Mouse (Mus musculus): ENCODE data around the gene Mrps12. TPM values are rescaled to one million over a fixed set of nuclear protein-coding genes. Genes with fewer than 3 reads are reported as not detected.

Mrps12 gene
- polyA plus RNA-seq, 1 experiment from 2014 or later = 116 TPM

DNA sequence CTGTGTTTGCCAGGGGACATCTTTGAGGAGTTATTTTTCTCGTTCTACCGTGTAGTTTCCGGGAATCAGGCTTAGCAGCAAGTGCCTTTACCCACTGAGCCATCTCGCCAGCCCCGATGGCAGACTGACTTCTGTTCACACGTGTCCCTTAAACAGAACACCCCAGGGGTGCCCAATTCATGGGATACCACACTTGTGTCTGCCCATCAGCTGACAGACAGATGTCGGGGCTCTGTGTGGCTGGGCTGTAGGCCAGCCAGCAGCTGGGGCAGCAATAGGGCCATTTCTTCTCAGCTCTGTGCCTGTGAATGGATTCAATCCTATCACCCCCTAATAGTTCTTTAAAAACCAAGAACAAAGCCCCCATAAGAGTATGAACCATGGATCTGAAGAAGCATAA lies 33.5 kb upstream of the Mrps12 start:
- H3K27ac ChIP-seq (ENCODE audit: poor library complexity, severe bottlenecking) = no peak overlapping the region
- WGBS = 88% methylated on average over 7 of the region's 7 CpGs
- H3K9me3 ChIP-seq (replicated peaks) = no peaks in the 10 kb centered on the region
- no peak for ATAC-seq (ENCODE audit: insufficient number of reproducible peaks, low FRiP score)
- no peak overlapping the region for H3K9ac ChIP-seq
- H3K4me2 ChIP-seq = no peak overlapping the region
- H3K27me3 ChIP-seq (replicated peaks) = no peaks in the 10 kb centered on the region
- peaks cover 14% of the 10 kb centered on the region; the same call in 1 of the 2 replicates for H3K36me3 ChIP-seq
- H3K4me3 ChIP-seq = no peak overlapping the region
- H3K4me1 ChIP-seq (replicated peaks) = peaks cover 4% of the 10 kb centered on the region

DNA sequence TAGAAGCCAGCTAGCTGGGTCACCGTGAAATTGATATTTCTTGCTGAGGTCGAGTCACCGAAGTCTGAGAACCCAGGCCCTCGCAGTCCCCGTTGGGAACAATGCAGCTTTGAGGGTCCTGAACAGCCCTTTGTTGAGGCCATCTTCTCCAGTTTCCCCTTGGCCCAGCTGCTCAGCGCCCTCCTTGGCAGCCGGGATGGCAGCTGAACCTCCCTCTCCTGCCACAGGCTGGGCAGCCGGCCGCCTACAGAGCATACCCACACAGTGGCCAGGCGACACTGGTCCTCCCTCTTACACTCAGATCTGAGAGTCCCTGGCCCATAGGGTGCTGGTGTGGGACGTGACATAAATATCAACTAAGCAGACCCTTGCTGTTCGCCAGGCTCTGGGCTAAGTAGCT lies 32.5 kb upstream of the Mrps12 start:
- peaks cover 3% of the 10 kb centered on the region; the same call in 1 of the 2 replicates for H3K4me1 ChIP-seq (replicated peaks)
- no peak overlapping the region for H3K27ac ChIP-seq (ENCODE audit: poor library complexity, severe bottlenecking)
- H3K9me3 ChIP-seq (replicated peaks) = no peaks in the 10 kb centered on the region
- no peak overlapping the region for H3K9ac ChIP-seq
- no peak overlapping the region for H3K4me2 ChIP-seq
- H3K4me3 ChIP-seq = no peak overlapping the region
- H3K27me3 ChIP-seq (replicated peaks) = no peaks in the 10 kb centered on the region
- WGBS = 73% methylated on average over 12 of the region's 12 CpGs
- H3K36me3 ChIP-seq = peaks cover 14% of the 10 kb centered on the region; the same call in 1 of the 2 replicates
- no peak for ATAC-seq (ENCODE audit: insufficient number of reproducible peaks, low FRiP score)

DNA sequence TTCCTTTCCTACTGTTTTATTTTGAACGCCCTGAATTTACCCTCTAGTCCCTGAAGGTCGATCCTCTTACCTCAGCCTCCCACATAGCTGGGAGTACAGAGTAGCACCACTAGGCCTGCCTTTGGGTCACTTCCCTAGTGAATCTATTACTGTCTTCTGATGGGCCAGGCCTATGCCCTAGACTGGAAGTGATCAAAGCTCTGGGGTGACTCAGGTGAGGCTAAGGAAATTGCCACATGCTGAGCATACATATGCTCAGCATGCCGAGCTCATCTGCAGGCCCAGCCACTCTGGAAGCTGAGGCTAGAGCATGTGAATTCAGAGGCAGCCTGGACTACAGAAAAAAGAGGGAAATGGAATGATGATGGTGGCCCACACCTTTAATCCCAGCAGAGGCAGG lies 31.5 kb upstream of the Mrps12 start:
- no peaks in the 10 kb centered on the region for H3K9me3 ChIP-seq (replicated peaks)
- no peaks in the 10 kb centered on the region for H3K27me3 ChIP-seq (replicated peaks)
- 0 out of 2 replicates have a peak, but pooled peaks cover 10% of the 10 kb centered on the region for H3K36me3 ChIP-seq
- no peak for ATAC-seq (ENCODE audit: insufficient number of reproducible peaks, low FRiP score)
- H3K4me3 ChIP-seq = no peak overlapping the region
- no peak overlapping the region for H3K27ac ChIP-seq (ENCODE audit: poor library complexity, severe bottlenecking)
- H3K4me1 ChIP-seq (replicated peaks) = peaks cover 3% of the 10 kb centered on the region; the same call in 1 of the 2 replicates
- no peak overlapping the region for H3K9ac ChIP-seq
- H3K4me2 ChIP-seq = no peak overlapping the region
- WGBS = 64% methylated on average over 3 of the region's 3 CpGs

DNA sequence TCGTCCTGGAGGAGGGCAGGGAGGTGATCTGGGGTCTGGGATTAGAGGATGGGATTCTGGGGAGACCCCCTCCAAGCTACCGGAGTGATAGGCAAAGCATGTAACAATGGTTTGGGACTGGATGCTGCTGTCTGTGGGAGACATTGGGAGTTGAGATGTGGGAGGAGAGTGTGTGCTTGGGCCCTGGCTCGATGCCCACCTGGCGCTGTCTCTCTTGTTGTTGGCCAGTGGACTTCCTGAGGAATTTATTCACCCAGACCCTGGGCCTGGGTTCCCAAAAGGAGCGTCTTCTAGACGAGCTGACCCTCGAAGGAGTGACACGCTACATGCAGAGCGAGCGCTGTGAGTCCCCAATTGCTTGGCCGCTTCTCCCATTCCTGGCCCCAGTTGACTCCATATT lies 30.2 kb upstream of the Mrps12 start:
- Histone ChIP-seq H3K27me3 (replicated peaks) (no peaks in the 10 kb centered on the region), H3K9ac (no peak overlapping the region), H3K4me3 (no peak overlapping the region), H3K36me3 (0 out of 2 replicates have a peak, but pooled peaks cover 10% of the 10 kb centered on the region), H3K4me1 (replicated peaks) (peaks cover 11% of the 10 kb centered on the region), H3K9me3 (replicated peaks) (no peaks in the 10 kb centered on the region), H3K27ac (ENCODE audit: poor library complexity, severe bottlenecking) (no peak overlapping the region), H3K4me2 (no peak overlapping the region)
- whole genome bisulfite sequencing = 90% methylated on average over 11 of the region's 11 CpGs
- no peak for ATAC-seq (ENCODE audit: insufficient number of reproducible peaks, low FRiP score)

DNA sequence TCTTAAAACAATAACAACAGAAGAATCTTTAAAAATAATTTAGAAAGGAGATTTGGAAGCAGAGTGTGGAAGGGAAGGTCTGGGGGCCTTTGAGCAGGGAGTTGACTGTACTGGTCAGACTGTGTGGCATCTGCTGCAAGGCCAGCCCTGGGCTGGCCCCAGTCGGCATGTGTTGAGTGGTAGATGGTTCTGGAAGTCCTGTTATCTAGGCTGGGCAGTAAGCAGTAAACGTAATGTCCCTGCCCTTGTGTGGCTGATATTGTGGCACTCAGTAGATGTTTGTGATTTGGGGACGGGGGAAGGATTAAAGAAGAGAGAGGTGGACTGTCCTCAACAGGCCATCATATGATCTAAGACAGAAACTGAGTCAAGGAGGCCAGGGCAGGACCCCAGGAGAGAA lies 28.7 kb upstream of the Mrps12 start:
- Histone ChIP-seq H3K27me3 (replicated peaks) (no peaks in the 10 kb centered on the region), H3K27ac (ENCODE audit: poor library complexity, severe bottlenecking) (no peak overlapping the region), H3K4me2 (no peak overlapping the region), H3K4me3 (no peak overlapping the region), H3K9me3 (replicated peaks) (no peaks in the 10 kb centered on the region), H3K4me1 (replicated peaks) (peaks cover 17% of the 10 kb centered on the region), H3K36me3 (0 out of 2 replicates have a peak, but pooled peaks cover 8% of the 10 kb centered on the region), H3K9ac (no peak overlapping the region)
- ATAC-seq (ENCODE audit: insufficient number of reproducible peaks, low FRiP score) = no peak
- WGBS = 72% methylated on average over 3 of the region's 3 CpGs

DNA sequence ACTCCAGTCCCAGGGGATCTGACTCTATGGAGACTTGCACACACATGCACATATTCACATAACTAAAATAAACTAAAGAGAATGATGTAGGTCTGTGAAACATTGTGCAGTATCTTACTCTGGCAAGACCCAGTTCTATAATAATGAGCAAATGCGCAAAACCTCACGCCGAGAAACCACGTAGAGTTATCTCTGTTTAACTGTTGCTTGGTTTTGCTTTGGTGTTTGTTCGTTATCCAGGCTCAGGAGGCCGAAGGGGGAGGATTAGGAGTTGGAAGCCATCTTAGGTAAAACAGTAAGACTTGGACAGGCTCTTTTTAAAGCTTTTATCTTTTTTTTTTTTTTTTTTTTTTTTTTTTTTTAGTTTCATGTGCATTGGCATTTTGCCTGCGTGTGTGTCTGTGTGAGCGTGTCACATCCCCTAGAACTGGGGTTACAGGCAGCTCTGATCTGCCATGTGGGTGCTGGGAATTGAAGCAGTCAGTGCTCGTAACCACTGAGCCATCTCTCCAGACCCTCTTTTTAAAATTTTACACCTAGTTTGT lies 27.9 kb upstream of the Mrps12 start:
- no peak for ATAC-seq (ENCODE audit: insufficient number of reproducible peaks, low FRiP score)
- Histone ChIP-seq H3K36me3 (0 out of 2 replicates have a peak, but pooled peaks cover 4% of the 10 kb centered on the region), H3K9me3 (replicated peaks) (no peaks in the 10 kb centered on the region), H3K4me2 (no peak overlapping the region), H3K27ac (ENCODE audit: poor library complexity, severe bottlenecking) (no peak overlapping the region), H3K4me1 (replicated peaks) (peaks cover 24% of the 10 kb centered on the region), H3K27me3 (replicated peaks) (no peaks in the 10 kb centered on the region), H3K4me3 (no peak overlapping the region), H3K9ac (no peak overlapping the region)
- 90% methylated on average over 9 of the region's 9 CpGs for WGBS

DNA sequence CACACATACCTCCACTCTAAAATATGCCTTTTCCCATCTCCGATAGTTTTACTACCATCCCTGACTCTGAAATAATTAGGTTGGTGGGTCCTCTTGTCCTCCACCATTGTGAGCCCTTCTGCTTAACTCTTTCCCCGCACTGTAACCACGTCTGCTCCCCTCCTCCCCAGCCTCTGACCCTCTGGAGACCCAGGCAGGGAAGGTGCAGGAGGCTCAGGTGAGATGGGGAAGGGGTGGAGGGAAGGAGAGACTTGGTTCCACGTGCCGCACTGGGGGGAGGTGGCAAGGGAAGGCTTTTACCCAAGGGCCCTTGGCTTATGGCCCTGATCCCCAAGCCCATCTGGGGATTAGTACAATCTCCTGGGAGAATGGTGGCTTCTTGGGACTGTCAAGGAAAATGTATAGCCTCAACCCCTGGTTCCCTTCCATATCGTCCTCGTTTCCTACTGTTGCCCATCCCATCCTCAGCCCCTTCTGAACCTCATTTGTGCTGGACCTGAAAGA lies 25.9 kb upstream of the Mrps12 start, which contains the start of gene Nfkbib:
Gene Nfkbib, minus strand, starts transcription at position 51 of the 504 bp plus-strand sequence.
- ATAC-seq (ENCODE audit: insufficient number of reproducible peaks, low FRiP score) = no peak
- no peaks in the 10 kb centered on the region for H3K9me3 ChIP-seq (replicated peaks)
- peaks cover 6% of the 10 kb centered on the region; the same call in 1 of the 2 replicates for H3K36me3 ChIP-seq
- 68% methylated on average over 7 of the region's 7 CpGs for WGBS
- peaks cover 21% of the 10 kb centered on the region for H3K4me1 ChIP-seq (replicated peaks)
- H3K9ac ChIP-seq = peak within 1 kb of the TSS; percentile 80
- H3K27me3 ChIP-seq (replicated peaks) = no peaks in the 10 kb centered on the region
- peak within 1 kb of the TSS; percentile 79 for H3K4me3 ChIP-seq
- H3K27ac ChIP-seq (ENCODE audit: poor library complexity, severe bottlenecking) = no peak within 1 kb of the TSS
- H3K4me2 ChIP-seq = peak within 1 kb of the TSS; percentile 71

DNA sequence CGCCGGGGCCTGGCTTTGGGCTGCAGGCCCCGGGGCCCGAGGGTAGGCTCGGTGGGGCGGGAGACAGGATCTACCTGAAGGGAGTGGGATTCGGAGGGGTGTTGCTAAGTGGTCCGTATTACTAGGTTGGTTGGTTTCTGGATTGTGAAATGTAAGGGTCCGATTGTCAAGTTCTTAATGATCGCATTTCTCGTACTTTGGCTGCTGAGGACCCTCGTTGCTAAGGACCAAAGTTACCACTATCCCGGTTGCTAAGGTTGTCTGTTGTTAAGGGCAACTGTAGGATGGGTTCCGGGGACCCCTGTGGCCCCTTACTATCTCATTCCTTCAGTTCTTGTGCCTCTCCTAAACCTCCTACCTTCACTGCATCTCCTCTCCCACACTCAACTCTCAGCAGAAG lies 25.3 kb upstream of the Mrps12 start:
- no peak overlapping the region for H3K27ac ChIP-seq (ENCODE audit: poor library complexity, severe bottlenecking)
- no peak for ATAC-seq (ENCODE audit: insufficient number of reproducible peaks, low FRiP score)
- no peaks in the 10 kb centered on the region for H3K27me3 ChIP-seq (replicated peaks)
- H3K4me2 ChIP-seq = peak overlapping the region; percentile 68
- peaks cover 10% of the 10 kb centered on the region; the same call in 1 of the 2 replicates for H3K36me3 ChIP-seq
- peaks cover 21% of the 10 kb centered on the region for H3K4me1 ChIP-seq (replicated peaks)
- peak overlapping the region; percentile 79 for H3K4me3 ChIP-seq
- H3K9me3 ChIP-seq (replicated peaks) = no peaks in the 10 kb centered on the region
- 7% methylated on average over 14 of the region's 14 CpGs for WGBS
- H3K9ac ChIP-seq = peak overlapping the region; percentile 80

DNA sequence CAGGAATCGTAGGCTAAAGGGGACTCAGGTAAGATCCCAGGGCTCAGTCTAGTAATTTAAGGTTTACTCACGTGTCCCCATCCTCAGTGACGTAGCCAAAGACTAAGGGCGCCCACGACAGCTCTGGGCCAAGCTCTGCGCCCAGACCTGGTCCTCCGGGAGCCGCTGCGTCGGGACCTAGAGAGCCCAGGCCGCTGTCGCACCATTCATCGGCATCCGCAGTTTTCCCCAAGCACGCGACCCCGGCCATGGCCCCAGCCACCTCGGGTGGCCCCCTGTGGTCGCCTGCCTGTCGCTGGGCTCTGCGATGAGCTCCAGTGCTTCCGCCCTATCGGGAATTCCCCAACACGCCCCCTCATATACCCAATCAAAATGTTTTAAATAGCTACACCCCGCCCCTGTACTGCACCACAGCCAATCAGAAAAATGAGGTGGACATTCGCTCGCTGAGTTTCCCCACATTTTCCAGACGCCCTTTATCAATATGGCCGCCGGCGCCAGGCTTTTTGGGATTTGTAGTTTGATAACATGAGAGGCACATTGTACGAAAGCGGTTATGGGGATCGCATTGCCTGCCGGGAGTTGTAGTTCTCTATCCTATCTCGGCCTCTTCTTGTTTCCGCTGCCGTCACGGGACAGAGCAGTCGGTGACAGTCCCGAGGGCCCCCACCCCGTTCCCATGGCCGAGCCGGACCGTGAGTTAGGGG lies 24.7 kb upstream of the Mrps12 start, which contains the start of gene Sirt2:
Gene Sirt2, plus strand, starts transcription at position 563 of the 707 bp plus-strand sequence.
- no peaks in the 10 kb centered on the region for H3K9me3 ChIP-seq (replicated peaks)
- peak within 1 kb of the TSS; percentile 79 for H3K4me3 ChIP-seq
- no peak within 1 kb of the TSS for H3K27ac ChIP-seq (ENCODE audit: poor library complexity, severe bottlenecking)
- peak within 1 kb of the TSS; percentile 71 for H3K4me2 ChIP-seq
- H3K4me1 ChIP-seq (replicated peaks) = peaks cover 21% of the 10 kb centered on the region
- H3K9ac ChIP-seq = peak within 1 kb of the TSS; percentile 80
- H3K36me3 ChIP-seq = peaks cover 16% of the 10 kb centered on the region
- WGBS = under 1% methylated on average over 45 of the region's 45 CpGs
- no peaks in the 10 kb centered on the region for H3K27me3 ChIP-seq (replicated peaks)
- peak; percentile 98 for ATAC-seq (ENCODE audit: insufficient number of reproducible peaks, low FRiP score)

DNA sequence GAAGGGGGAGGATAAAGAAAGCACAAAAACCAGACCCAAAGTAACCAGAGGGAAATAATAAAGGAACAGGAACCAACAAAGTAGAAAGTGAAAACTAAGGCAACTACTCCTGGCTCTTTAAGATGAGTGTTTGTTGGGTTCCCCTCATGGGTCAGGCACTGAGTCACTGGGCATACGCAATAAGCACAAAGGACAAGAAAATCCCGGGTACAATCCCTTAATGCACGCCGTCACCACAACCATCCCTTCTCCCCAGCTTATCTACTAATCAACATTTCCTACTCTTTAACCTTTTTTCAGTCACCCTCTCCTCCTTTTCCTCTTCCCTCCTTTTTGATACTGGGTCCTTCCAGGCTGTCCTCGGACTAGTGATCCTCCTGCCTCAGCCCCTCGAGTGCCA lies 23.6 kb upstream of the Mrps12 start:
- no peak for ATAC-seq (ENCODE audit: insufficient number of reproducible peaks, low FRiP score)
- Histone ChIP-seq H3K27me3 (replicated peaks) (no peaks in the 10 kb centered on the region), H3K9me3 (replicated peaks) (no peaks in the 10 kb centered on the region), H3K4me1 (replicated peaks) (peaks cover 21% of the 10 kb centered on the region), H3K27ac (ENCODE audit: poor library complexity, severe bottlenecking) (no peak overlapping the region), H3K9ac (peak overlapping the region; percentile 72), H3K36me3 (peaks cover 23% of the 10 kb centered on the region), H3K4me3 (peak overlapping the region; percentile 79; the same call in 1 of the 2 replicates), H3K4me2 (peak overlapping the region; percentile 71)
- WGBS = 77% methylated on average over 6 of the region's 6 CpGs

DNA sequence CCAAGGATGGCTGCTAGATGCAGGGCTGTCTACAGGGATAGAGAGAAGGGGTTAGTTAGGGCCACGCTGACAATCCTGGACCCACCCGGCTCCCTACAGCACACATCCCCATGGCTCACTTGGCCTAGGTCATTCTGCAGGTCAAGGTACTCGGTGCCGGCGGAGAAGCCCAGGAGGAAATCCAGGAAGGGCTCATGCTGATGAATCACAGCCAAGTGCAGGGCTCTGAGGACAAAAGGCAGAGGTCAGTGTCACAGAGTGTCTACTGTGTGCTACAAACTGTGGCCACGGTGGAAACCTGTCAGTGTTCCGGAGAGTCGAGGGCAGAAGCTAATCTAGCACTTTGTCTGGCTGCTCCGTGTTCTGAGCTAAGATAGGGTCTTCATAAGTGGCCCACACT lies 20.3 kb upstream of the Mrps12 start:
- Histone ChIP-seq H3K9me3 (replicated peaks) (no peaks in the 10 kb centered on the region), H3K4me1 (replicated peaks) (peaks cover 12% of the 10 kb centered on the region; the same call in 1 of the 2 replicates), H3K27ac (ENCODE audit: poor library complexity, severe bottlenecking) (no peak overlapping the region), H3K36me3 (peaks cover 47% of the 10 kb centered on the region), H3K9ac (no peak overlapping the region), H3K27me3 (replicated peaks) (peaks cover 10% of the 10 kb centered on the region), H3K4me3 (no peak overlapping the region), H3K4me2 (no peak overlapping the region)
- 74% methylated on average over 9 of the region's 9 CpGs for WGBS
- no peak for ATAC-seq (ENCODE audit: insufficient number of reproducible peaks, low FRiP score)
